Mouse (Mus musculus): ENCODE measurements around the gene L3mbtl4. TPM values are rescaled to one million over a fixed set of nuclear protein-coding genes. Genes with fewer than 3 reads are reported as not detected.

Gene L3mbtl4
- 0.35 TPM for polyA plus RNA-seq (2014; fragmentation: Illumina TruSeq; extraction: RNeasy Lipid Tissue Mini Kit (QIAGEN cat#74804); ENCODE audit: low read depth, low replicate concordance)

DNA sequence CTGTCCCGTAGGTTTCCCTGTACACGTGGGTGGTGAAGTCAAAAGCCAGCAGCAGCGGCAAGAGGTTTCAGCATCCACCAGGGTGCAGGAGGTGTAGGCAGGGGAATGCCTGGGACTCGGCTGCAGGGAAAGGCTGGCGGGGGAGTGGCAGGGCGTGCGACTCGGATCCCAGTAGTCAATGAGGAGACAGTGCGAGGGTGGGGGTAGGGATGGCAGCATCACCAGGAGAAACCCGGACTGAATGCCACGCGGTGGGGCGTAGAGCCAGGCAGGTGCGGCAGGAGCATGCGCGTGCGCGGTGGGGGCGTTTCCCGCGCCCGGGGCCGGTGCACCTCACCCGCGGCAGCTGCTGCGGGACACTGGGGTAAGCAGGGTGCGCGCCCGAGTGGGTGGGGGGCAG is at the start of gene L3mbtl4:
L3mbtl4 (plus strand) TSS at position 271 of the 400 bp plus-strand sequence.

DNA sequence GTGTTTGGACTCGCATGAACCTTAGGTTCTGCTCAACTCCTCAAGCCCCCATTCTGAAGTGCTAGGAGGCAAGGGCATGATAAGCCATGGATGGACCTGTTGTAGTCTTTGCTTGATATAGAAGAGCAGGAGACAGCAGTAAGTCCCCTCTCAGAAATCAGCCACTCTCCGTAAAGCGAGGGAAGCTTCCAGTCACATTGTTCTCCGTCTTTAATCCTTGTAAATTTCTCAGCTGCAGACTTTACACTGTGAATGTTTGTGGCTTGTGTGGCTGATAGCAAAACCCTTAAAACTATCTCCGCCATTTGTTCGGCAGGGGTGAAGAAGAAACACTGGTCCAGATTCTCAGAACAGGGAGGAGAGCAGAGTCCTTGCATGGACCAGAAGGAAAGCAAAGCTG is 552.7 kb downstream of the L3mbtl4 start, which contains the start of gene Tmem200c:
Tmem200c (plus strand) TSS at position 301 of the 400 bp plus-strand sequence.

All from sigmoid colon, adult 10 weeks (tissue).